Mouse (Mus musculus): ENCODE results near the gene Olfr250.
"Not testable (repeated sequence)": the region's sequence is repeated elsewhere in the genome, so short reads cannot be mapped to it uniquely, and the experiment has no call there.

DNA sequence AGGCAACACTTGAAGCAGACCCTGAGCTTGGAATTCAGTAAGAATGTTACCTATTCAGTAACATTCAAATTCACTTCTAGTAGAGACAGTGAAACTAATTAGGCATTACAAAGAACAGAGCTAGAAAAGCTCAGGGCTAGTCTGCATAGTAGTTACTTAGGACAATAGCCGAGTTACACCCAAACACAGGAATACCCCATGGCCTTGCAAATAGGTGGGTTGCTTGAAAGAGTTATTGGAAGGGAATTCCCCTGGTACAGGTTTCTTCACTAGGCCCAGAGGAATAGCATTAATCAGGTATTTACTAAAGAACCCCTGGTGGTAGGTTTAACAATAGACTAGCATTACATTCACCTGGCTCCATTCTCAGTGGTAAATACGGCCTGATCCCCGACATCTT is 40.8 kb downstream of the Olfr250 start:
- not testable (repeated sequence) for TF ChIP-seq CTCF (IDR thresholded peaks at IDR 0.05; ENCODE audit: borderline replicate concordance, extremely low read depth, insufficient read depth, insufficient read length); POLR2A (IDR thresholded peaks at IDR 0.05; ENCODE audit: borderline replicate concordance, extremely low read depth, insufficient read depth, insufficient read length, poor library complexity, severe bottlenecking)
